Mouse (Mus musculus) midbrain, embryonic 14.5 days (tissue): ENCODE data around the gene Gm3952. TPM values are rescaled to one million over a fixed set of nuclear protein-coding genes. Genes with fewer than 3 reads are reported as not detected.

Experiments
- ATAC-seq: fragments of 200-750 bp; cut with Nextera tagmentation; 2 replicates; pipeline ENCODE4 v1.8.0; 2017; ENCODE audit warnings: moderate number of reproducible peaks, moderate library complexity; ENCODE audit not compliant: low FRiP score, low TSS enrichment
- DNase-seq: peaks from one replicate; pipeline ENCODE4 v3.0.0-alpha.2; 2015
- H3K27ac ChIP-seq: fragments of 300-500 bp; sonication (generic); replicated peaks from 2 replicates; pipeline ENCODE4 v1.5.1; 2014; ENCODE audit warnings: mild to moderate bottlenecking, low read depth, low read length, moderate library complexity
- H3K27me3 ChIP-seq: fragments of 300-500 bp; sonication (generic); 2 replicates; pipeline ENCODE4 v1.6.1; 2014; ENCODE audit warnings: low read length, control low read depth, mixed read lengths; ENCODE audit not compliant: control insufficient read depth, insufficient read depth
- H3K36me3 ChIP-seq: fragments of 300-500 bp; sonication (generic); 2 replicates; pipeline ENCODE4 v1.6.1; 2014; ENCODE audit warnings: low read length, control low read depth; ENCODE audit not compliant: control insufficient read depth, insufficient read depth
- H3K4me1 ChIP-seq: fragments of 300-500 bp; sonication (generic); 2 replicates; pipeline ENCODE4 v1.6.1; 2014; ENCODE audit warnings: mild to moderate bottlenecking, antibody characterized with exemption, low read length, control low read depth; ENCODE audit not compliant: control insufficient read depth, insufficient read depth
- H3K4me2 ChIP-seq: fragments of 300-500 bp; sonication (generic); 2 replicates; pipeline ENCODE4 v1.6.1; 2014; ENCODE audit warnings: mild to moderate bottlenecking, low read length, moderate library complexity
- H3K4me3 ChIP-seq: fragments of 300-500 bp; sonication (generic); replicated peaks from 2 replicates; pipeline ENCODE4 v1.5.1; 2014; ENCODE audit warnings: low read depth, low read length
- H3K9ac ChIP-seq: fragments of 300-500 bp; sonication (generic); replicated peaks from 2 replicates; pipeline ENCODE4 v1.6.1; 2014; ENCODE audit warnings: mild to moderate bottlenecking, low read length, moderate library complexity
- H3K9me3 ChIP-seq: fragments of 300-500 bp; sonication (generic); 2 replicates; pipeline ENCODE4 v1.6.1; 2016; ENCODE audit warnings: low read length, control low read depth, mixed read lengths; ENCODE audit not compliant: control insufficient read depth
- WGBS: fragments of 180-500 bp; shearing (Covaris S2); extraction: QIAGEN DNeasy Blood & Tissue Kit; methylation state at CpG from one replicate; pipeline ENCODE4 v1.1.7; 2014; 5-methylcytosine and 5-hydroxymethylcytosine counted together
- polyA plus RNA-seq: library from polyadenylated mRNA; unstranded; fragments of >200 nt; fragmentation: Nextera tagmentation; extraction: Ambion mirVana; gene quantifications from 2 replicates; pipeline ENCODE4 v1.2.1, GENCODE M21; 2014

The Gm3952 gene
- polyA plus RNA-seq, 1 experiment from 2014 or later = not detected

DNA sequence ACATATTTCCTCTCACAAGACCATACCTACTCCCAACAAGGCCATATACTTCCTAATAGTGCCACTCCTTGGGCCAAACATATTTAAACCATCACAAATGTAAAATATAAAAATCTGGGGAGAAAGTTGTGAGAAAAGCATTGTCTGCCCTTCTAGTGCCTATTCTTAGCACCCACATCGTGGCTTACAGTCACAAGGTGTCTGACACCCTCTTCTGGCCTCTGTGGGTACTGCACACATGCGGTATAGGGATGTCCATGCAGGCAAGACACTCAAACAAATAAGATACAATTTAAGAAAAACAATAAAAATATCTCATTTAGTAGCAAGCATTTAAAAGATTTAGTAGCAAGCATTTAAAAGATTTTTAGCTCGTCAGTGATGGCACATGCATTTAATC, 89.2 kb downstream of the Gm3952 start:
- Histone ChIP-seq H3K27me3 (no peaks in the 10 kb centered on the region), H3K9ac (no peak overlapping the region), H3K4me2 (no peak overlapping the region), H3K4me3 (no peak overlapping the region), H3K27ac (no peak overlapping the region), H3K4me1 (no peaks in the 10 kb centered on the region), H3K9me3 (no peaks in the 10 kb centered on the region), H3K36me3 (peaks cover 46% of the 10 kb centered on the region)
- WGBS = 56% methylated on average over 3 of the region's 3 CpGs
- DNase-seq = peak; percentile 83
- ATAC-seq = no peak

DNA sequence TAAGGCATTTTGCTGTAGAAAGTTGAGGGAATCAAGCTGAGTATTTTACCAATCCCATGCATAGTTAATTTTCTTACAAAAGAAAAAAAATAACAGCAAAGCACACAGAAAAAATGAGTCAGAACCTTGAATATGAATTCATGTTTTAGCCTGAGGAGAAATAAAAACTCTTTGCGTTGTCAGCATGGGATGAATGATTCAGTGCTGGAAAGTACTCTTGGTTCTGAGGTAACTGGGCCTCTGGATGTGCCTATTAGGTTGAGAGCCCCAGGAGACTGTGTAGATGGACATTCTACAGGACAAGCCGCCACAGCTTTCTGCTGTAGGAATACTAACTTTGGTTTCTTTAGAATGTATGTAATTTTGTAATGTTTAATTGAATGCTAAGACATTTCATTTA, 93.7 kb downstream of the Gm3952 start:
- H3K9ac ChIP-seq = no peak overlapping the region
- 88% methylated on average over 2 of the region's 2 CpGs for WGBS
- H3K4me3 ChIP-seq = no peak overlapping the region
- no peaks in the 10 kb centered on the region for H3K4me1 ChIP-seq
- ATAC-seq = no peak
- no peaks in the 10 kb centered on the region for H3K9me3 ChIP-seq
- H3K27ac ChIP-seq = no peak overlapping the region
- no peaks in the 10 kb centered on the region for H3K27me3 ChIP-seq
- no peak for DNase-seq
- H3K4me2 ChIP-seq = no peak overlapping the region
- peaks cover 17% of the 10 kb centered on the region; the same call in 1 of the 2 replicates for H3K36me3 ChIP-seq

DNA sequence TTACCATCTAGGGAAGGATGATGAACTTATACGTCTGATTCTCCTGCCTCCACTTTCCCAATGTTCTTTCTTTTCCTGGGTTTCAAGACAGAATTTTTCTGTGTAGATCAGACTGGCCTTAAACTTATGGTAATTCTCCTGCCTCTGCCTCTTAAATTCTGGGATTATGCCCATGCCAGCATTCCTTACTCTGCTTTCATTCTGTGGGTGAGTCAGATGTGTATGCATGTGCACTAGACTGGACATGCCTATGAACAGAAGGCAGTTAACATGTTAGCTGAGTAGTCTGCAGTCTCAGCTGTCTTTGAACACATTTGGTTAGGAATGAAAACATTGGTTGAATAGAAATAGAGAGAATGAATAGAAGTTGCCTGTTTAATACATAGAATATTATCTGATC, 94.1 kb downstream of the Gm3952 start:
- Histone ChIP-seq H3K36me3 (peaks cover 17% of the 10 kb centered on the region; the same call in 1 of the 2 replicates), H3K27me3 (no peaks in the 10 kb centered on the region)
- no peak for ATAC-seq

DNA sequence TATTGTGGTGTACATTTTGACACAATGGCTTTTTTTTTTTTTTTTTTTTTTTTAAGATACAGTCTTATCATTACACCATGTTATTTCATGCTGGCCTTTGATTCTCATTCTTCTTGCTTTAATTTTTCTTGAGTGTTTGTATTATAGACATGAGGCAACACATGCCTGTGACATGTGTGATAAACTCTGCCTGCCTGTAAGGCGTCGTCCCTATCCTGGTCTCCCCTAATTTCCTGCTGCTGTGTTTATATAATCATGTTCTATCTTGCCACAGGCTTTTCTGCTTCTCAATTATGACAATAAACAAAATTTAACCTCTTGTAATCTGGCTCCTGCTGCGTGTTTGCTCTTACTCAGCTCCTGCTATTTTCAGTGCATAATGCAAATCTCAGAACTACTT, 100.5 kb downstream of the Gm3952 start:
- H3K36me3 ChIP-seq = no peaks in the 10 kb centered on the region
- H3K4me3 ChIP-seq = no peak overlapping the region
- no peak for ATAC-seq
- WGBS = 81% methylated on average over 3 of the region's 3 CpGs
- no peak overlapping the region for H3K4me2 ChIP-seq
- no peaks in the 10 kb centered on the region for H3K9me3 ChIP-seq
- no peak for DNase-seq
- H3K27ac ChIP-seq = no peak overlapping the region
- H3K9ac ChIP-seq = no peak overlapping the region
- H3K27me3 ChIP-seq = no peaks in the 10 kb centered on the region
- H3K4me1 ChIP-seq = 0 out of 2 replicates have a peak, but pooled peaks cover 2% of the 10 kb centered on the region

More for the DNA sequence above, 94.1 kb downstream of the Gm3952 start:
- no peaks in the 10 kb centered on the region for H3K4me1 ChIP-seq
- DNase-seq = no peak
- H3K4me2 ChIP-seq = no peak overlapping the region
- no peak overlapping the region for H3K4me3 ChIP-seq
- no peak overlapping the region for H3K9ac ChIP-seq
- H3K27ac ChIP-seq = no peak overlapping the region
- H3K9me3 ChIP-seq = no peaks in the 10 kb centered on the region
- WGBS = 88% methylated on average over 1 of the region's 1 CpGs

DNA sequence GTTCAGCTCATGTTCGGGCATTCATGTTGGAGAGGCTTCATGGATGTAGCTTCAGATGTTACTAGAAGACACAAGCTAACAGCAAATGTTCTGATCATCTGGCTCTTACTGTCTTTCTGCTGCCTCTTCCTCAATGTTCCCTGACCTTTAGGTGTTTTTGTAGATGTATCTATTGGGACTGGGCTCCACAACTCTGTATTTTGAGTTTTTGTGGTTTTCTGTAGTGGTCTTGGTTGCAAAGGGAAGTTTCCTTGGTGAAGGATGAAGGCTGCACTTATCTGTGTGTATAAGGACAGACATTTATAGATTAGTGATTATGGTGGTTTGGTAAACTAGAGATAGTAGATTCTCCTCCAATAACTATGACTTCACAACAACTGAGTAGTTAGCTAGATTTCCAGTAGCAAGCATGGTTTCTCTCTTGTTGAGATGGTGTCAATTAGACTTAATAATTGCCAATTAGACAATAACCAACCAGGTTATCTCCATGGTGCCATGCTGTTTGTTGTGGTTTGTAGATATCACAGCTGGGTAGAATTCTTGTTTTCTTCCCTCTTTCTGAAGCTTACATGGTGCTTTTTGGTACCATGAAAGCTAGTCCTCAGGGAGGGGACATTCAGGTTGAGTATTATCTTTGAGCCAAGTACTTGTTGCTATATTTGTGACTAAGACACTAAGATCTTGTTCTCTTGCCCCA, 101.6 kb downstream of the Gm3952 start:
- WGBS = 98% methylated on average over 1 of the region's 1 CpGs
- no peak overlapping the region for H3K27ac ChIP-seq
- 0 out of 2 replicates have a peak, but pooled peaks cover 5% of the 10 kb centered on the region for H3K4me1 ChIP-seq
- no peak for DNase-seq
- no peak overlapping the region for H3K9ac ChIP-seq
- ATAC-seq = no peak
- no peaks in the 10 kb centered on the region for H3K27me3 ChIP-seq
- no peak overlapping the region for H3K4me2 ChIP-seq
- no peaks in the 10 kb centered on the region for H3K9me3 ChIP-seq
- H3K36me3 ChIP-seq = no peaks in the 10 kb centered on the region
- H3K4me3 ChIP-seq = no peak overlapping the region

Other genes with a start within 250 kb of the Gm3952 start
- gene Itgb1, start 113.0 kb downstream of the Gm3952 start, polyA plus RNA-seq = 49.0 and 90.9 TPM in 2 replicates